Mouse (Mus musculus) kidney, embryonic 16.5 days (tissue): ENCODE data around the gene Sik1. TPM values are rescaled to one million over a fixed set of nuclear protein-coding genes. Genes with fewer than 3 reads are reported as not detected.

Source experiments
- ATAC-seq: fragments of 200-750 bp; cut with Nextera tagmentation; 2 replicates; pipeline ENCODE4 v1.8.0; 2017; ENCODE audit warnings: moderate TSS enrichment; ENCODE audit not compliant: low FRiP score, low TSS enrichment
- H3K27ac ChIP-seq: fragments of 300-500 bp; sonication (generic); 2 replicates; pipeline ENCODE4 v1.5.1; 2014; ENCODE audit warnings: low read length
- H3K27me3 ChIP-seq: fragments of 300-500 bp; sonication (generic); 2 replicates; pipeline ENCODE4 v1.6.1; 2014; ENCODE audit warnings: low read length, control low read depth, mixed read lengths; ENCODE audit not compliant: insufficient read depth
- H3K36me3 ChIP-seq: fragments of 300-500 bp; sonication (generic); 2 replicates; pipeline ENCODE4 v1.6.1; 2014; ENCODE audit warnings: low read length, control low read depth, mixed read lengths; ENCODE audit not compliant: insufficient read depth
- H3K4me1 ChIP-seq: fragments of 300-500 bp; sonication (generic); 2 replicates; pipeline ENCODE4 v1.6.1; 2014; ENCODE audit warnings: low read length, control low read depth, mixed read lengths; ENCODE audit not compliant: insufficient read depth
- H3K4me2 ChIP-seq: fragments of 300-500 bp; sonication (generic); replicated peaks from 2 replicates; pipeline ENCODE4 v1.6.1; 2014; ENCODE audit warnings: low read depth, low read length
- H3K4me3 ChIP-seq: fragments of 300-500 bp; sonication (generic); 2 replicates; pipeline ENCODE4 v1.5.1; 2014; ENCODE audit warnings: mild to moderate bottlenecking, low read length
- H3K9ac ChIP-seq: fragments of 300-500 bp; sonication (generic); replicated peaks from 2 replicates; pipeline ENCODE4 v1.6.1; 2014; ENCODE audit warnings: low read length
- H3K9me3 ChIP-seq: fragments of 300-500 bp; sonication (generic); 2 replicates; pipeline ENCODE4 v1.6.1; 2016; ENCODE audit warnings: low read length, control low read depth
- WGBS: fragments of 180-500 bp; shearing (Covaris S2); extraction: QIAGEN DNeasy Blood & Tissue Kit; methylation state at CpG from one replicate; pipeline ENCODE4 v1.1.7; 2014; 5-methylcytosine and 5-hydroxymethylcytosine counted together
- polyA plus RNA-seq: library from polyadenylated mRNA; unstranded; fragments of >200 nt; fragmentation: Nextera tagmentation; extraction: Ambion mirVana; gene quantifications from 2 replicates; pipeline ENCODE4 v1.2.1, GENCODE M21; 2015

Gene Sik1
- polyA plus RNA-seq, 1 experiment from 2014 or later: 17.8 TPM

GRCm38 (mm10) chr17:31877181-31877581 is 21.6 kb upstream of the Sik1 start:
- Histone ChIP-seq H3K36me3 (no peaks in the 10 kb centered on the region), H3K27ac (peak overlapping the region; percentile 41; the same call in 1 of the 2 replicates), H3K4me2 (no peak overlapping the region), H3K27me3 (no peaks in the 10 kb centered on the region), H3K4me3 (no peak overlapping the region), H3K9me3 (no peaks in the 10 kb centered on the region), H3K4me1 (peaks cover 22% of the 10 kb centered on the region), H3K9ac (no peak overlapping the region)
- ATAC-seq: no peak
- 79% methylated on average over 4 of the region's 4 CpGs for WGBS

- 82% methylated on average over 3 of the region's 3 CpGs for WGBS
- H3K4me3 ChIP-seq: no peak overlapping the region
- no peak overlapping the region for H3K9ac ChIP-seq
- no peaks in the 10 kb centered on the region for H3K36me3 ChIP-seq
- no peaks in the 10 kb centered on the region for H3K27me3 ChIP-seq
- H3K9me3 ChIP-seq: no peaks in the 10 kb centered on the region
- no peak overlapping the region for H3K27ac ChIP-seq
- peaks cover 24% of the 10 kb centered on the region for H3K4me1 ChIP-seq
- no peak for ATAC-seq
- no peak overlapping the region for H3K4me2 ChIP-seq
Measured at GRCm38 (mm10) chr17:31876775-31877174, 21.2 kb upstream of the Sik1 start.

DNA sequence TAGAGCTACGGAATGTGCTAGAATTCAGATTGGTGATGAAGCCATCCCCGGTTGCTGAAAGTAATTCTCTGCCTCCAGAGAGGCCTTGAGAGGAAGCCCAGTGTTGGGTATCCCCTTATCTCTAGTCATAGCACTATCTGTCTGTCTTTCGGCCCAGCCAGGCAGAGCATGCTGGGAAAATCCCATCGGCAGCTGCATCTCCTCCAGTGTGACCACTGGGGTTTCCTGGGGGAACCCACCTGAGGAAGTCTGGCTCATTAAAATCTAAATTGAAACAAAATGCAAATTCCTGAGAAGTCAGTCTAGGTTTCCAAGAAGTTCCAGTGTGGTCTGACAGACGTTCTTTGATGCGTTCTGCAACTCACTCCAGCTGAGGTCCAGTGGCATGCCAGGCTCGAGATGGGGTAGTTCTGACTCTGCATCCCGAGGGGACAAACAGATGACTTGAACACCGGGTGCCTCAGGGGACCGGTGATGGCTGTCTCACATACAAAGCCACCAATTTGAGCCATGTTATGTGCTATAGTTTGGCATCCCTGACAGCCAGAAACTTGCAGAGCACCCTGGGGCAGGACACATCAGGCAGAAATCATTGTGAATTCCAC is 19.8 kb upstream of the Sik1 start:
- no peak overlapping the region for H3K4me2 ChIP-seq
- 80% methylated on average over 10 of the region's 10 CpGs for WGBS
- H3K4me1 ChIP-seq: peaks cover 32% of the 10 kb centered on the region
- H3K36me3 ChIP-seq: no peaks in the 10 kb centered on the region
- H3K4me3 ChIP-seq: no peak overlapping the region
- H3K9me3 ChIP-seq: no peaks in the 10 kb centered on the region
- no peak overlapping the region for H3K27ac ChIP-seq
- H3K27me3 ChIP-seq: no peaks in the 10 kb centered on the region
- ATAC-seq: no peak
- no peak overlapping the region for H3K9ac ChIP-seq

DNA sequence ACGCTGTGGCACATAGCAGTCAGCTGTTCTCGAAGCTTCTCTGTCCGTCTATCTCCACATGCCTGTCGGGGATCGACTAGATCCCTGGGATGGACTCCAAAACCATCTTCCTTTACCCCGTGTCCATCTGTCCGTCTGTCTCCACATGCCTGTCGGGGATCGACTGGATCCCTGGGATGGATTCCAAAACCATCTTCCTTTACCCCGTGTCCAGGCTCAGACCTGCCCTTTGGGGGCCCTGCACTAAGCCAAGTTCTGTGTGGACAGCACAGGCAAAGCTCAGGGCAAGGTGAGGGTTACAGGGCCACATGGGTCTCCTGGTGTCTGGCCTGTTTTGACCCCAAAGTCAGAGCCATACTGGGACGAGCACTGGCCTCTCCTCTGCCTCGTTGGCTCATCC is 19.1 kb upstream of the Sik1 start:
- 79% methylated on average over 12 of the region's 12 CpGs for WGBS
- Histone ChIP-seq H3K9ac (no peak overlapping the region), H3K27ac (no peak overlapping the region), H3K9me3 (no peaks in the 10 kb centered on the region), H3K4me3 (no peak overlapping the region), H3K4me1 (peaks cover 32% of the 10 kb centered on the region), H3K4me2 (no peak overlapping the region), H3K36me3 (no peaks in the 10 kb centered on the region), H3K27me3 (no peaks in the 10 kb centered on the region)
- ATAC-seq: no peak

DNA sequence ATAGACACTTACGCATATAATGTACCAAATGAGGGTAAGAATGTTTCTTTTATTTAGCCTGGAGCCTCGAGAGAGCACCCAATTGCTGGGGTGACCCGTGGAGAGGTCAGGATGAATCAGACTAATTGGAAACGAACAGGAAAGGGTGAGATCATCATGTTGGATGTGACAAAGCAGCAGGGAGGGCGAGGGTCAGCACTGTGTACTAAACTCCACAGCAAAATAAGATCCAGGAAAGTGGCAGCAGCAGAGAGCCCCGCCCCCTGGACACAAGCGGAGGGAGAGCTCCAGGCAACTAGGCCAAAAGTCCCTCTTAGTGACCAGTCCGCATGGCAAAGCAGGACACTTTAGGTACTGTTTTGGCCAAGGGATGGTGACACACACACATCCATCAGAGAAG is 18.4 kb upstream of the Sik1 start:
- ATAC-seq: no peak
- Histone ChIP-seq H3K4me2 (no peak overlapping the region), H3K4me1 (peaks cover 32% of the 10 kb centered on the region), H3K36me3 (no peaks in the 10 kb centered on the region), H3K9me3 (no peaks in the 10 kb centered on the region), H3K27me3 (no peaks in the 10 kb centered on the region), H3K9ac (no peak overlapping the region), H3K4me3 (no peak overlapping the region), H3K27ac (no peak overlapping the region)
- WGBS: 56% methylated on average over 8 of the region's 8 CpGs

- Histone ChIP-seq H3K4me3 (no peak overlapping the region), H3K36me3 (no peaks in the 10 kb centered on the region), H3K27me3 (no peaks in the 10 kb centered on the region), H3K27ac (no peak overlapping the region), H3K9me3 (no peaks in the 10 kb centered on the region), H3K4me1 (peaks cover 30% of the 10 kb centered on the region), H3K9ac (no peak overlapping the region), H3K4me2 (no peak overlapping the region)
- no peak for ATAC-seq
- WGBS: 79% methylated on average over 8 of the region's 8 CpGs
Measured at GRCm38 (mm10) chr17:31873185-31873870, 17.7 kb upstream of the Sik1 start.

- H3K9ac ChIP-seq: no peak overlapping the region
- no peaks in the 10 kb centered on the region for H3K36me3 ChIP-seq
- H3K4me2 ChIP-seq: no peak overlapping the region
- H3K27ac ChIP-seq: no peak overlapping the region
- H3K27me3 ChIP-seq: no peaks in the 10 kb centered on the region
- no peaks in the 10 kb centered on the region for H3K9me3 ChIP-seq
- no peak for ATAC-seq
- 67% methylated on average over 7 of the region's 7 CpGs for WGBS
- no peak overlapping the region for H3K4me3 ChIP-seq
- peaks cover 25% of the 10 kb centered on the region for H3K4me1 ChIP-seq
Measured at GRCm38 (mm10) chr17:31872826-31873165, 17.2 kb upstream of the Sik1 start.

GRCm38 (mm10) chr17:31871968-31872825 is 16.6 kb upstream of the Sik1 start:
- Histone ChIP-seq H3K9me3 (no peaks in the 10 kb centered on the region), H3K36me3 (no peaks in the 10 kb centered on the region), H3K9ac (no peak overlapping the region), H3K4me2 (no peak overlapping the region), H3K27ac (no peak overlapping the region), H3K4me3 (no peak overlapping the region), H3K4me1 (peaks cover 19% of the 10 kb centered on the region), H3K27me3 (no peaks in the 10 kb centered on the region)
- 72% methylated on average over 14 of the region's 14 CpGs for WGBS
- no peak for ATAC-seq

GRCm38 (mm10) chr17:31870931-31871421 is 15.4 kb upstream of the Sik1 start:
- H3K4me1 ChIP-seq: peaks cover 14% of the 10 kb centered on the region

More at GRCm38 (mm10) chr17:31870931-31871421, 15.4 kb upstream of the Sik1 start:
- Histone ChIP-seq H3K4me2 (peak overlapping the region; percentile 24; the same call in 1 of the 2 replicates), H3K4me3 (no peak overlapping the region), H3K36me3 (no peaks in the 10 kb centered on the region), H3K9me3 (no peaks in the 10 kb centered on the region), H3K27me3 (no peaks in the 10 kb centered on the region), H3K27ac (no peak overlapping the region; the same call in 1 of the 2 replicates), H3K9ac (0 out of 2 replicates have a peak overlapping the region, but pooled peaks have one; percentile 8)
- peak; percentile 62 for ATAC-seq
- WGBS: 22% methylated on average over 12 of the region's 13 CpGs
